Comparison of ENCODE assay signal across 22 mouse cellular contexts in the genomic region with DNA sequence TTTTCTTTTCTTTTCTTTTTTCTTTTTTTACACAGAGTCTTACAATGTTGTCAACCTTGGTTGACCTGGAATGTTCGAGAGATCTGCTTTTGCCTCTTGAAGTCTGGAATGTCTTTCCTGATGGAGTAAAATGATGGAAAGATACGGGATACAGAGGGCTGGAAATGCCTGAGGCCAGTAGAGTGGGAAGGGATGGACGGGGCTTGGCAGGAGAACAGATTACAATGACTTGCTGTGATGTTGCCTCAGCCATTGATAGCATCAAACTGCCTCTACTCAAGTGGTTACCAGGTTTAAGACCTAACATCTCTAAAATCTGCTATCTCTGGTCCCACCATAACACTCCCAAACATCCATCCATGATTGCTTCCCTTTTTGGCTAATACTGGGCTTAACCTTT. TPM values are rescaled to one million over a fixed set of nuclear protein-coding genes. Genes with fewer than 3 reads are reported as not detected.
"Had no signal": no experiment of that assay in that cellular context is flagged by ENCODE, and none has a peak within 500 bp of the region (broad histone marks: within the 10 kb centered on the region; RNA-seq: fewer than 3 reads in every experiment).

No protein-coding gene starts in this region.

- ATAC-seq: midbrain, embryonic 16.5 days had no signal

- H3K27ac ChIP-seq: midbrain, embryonic 10.5 days; midbrain, embryonic 12.5 days; neural tube, embryonic 13.5 days; neural tube, embryonic 15.5 days had no signal

- H3K36me3 ChIP-seq: midbrain, embryonic 10.5 days; midbrain, embryonic 12.5 days; neural tube, embryonic 13.5 days; neural tube, embryonic 15.5 days had no signal

- H3K4me2 ChIP-seq: lung, embryonic 14.5 days; midbrain, embryonic 12.5 days; neural tube, embryonic 13.5 days; neural tube, embryonic 15.5 days had no signal

- H3K9me3 ChIP-seq: midbrain, embryonic 10.5 days; midbrain, embryonic 12.5 days; neural tube, embryonic 13.5 days; neural tube, embryonic 15.5 days had no signal

- H3K9ac ChIP-seq: lung, embryonic 14.5 days; midbrain, embryonic 12.5 days; neural tube, embryonic 13.5 days; neural tube, embryonic 15.5 days had no signal

- H3K4me3 ChIP-seq: midbrain, embryonic 10.5 days; midbrain, embryonic 12.5 days; neural tube, embryonic 13.5 days; neural tube, embryonic 15.5 days had no signal

- H3K4me1 ChIP-seq: midbrain, embryonic 10.5 days; midbrain, embryonic 12.5 days; neural tube, embryonic 13.5 days; neural tube, embryonic 15.5 days had no signal

- DNase-seq: lung, adult 18-20 months; lung, embryonic 14.5 days; lung, postnatal 10 days; lung, postnatal 4 days; midbrain, embryonic 14.5 days; retina, postnatal 1 day; right cerebral cortex, adult 18-20 months; right cerebral cortex, postnatal 25 days; right cerebral cortex, postnatal 4 days; spleen, adult 18-20 months; thymus, adult 18-20 months; thymus, postnatal 14 days; thymus, postnatal 36 days had no signal

RNA-seq across cellular contexts. Expression of a gene that starts 20.9 kb away (rescaled TPM):
- polyA plus RNA-seq: liver, embryonic 16.5 days; lung, embryonic 14.5 days; lung, embryonic 16.5 days; small intestine, adult 2 months; stomach, embryonic 14.5 days had no signal
